Mouse (Mus musculus): ENCODE data around the gene Pik3r5.
A peak's percentile ranks its signal among the peaks of the same experiment; 100 is the strongest.

Gene Pik3r5

GRCm38 (mm10) chr11:68486093-68486492, 54.2 kb downstream of the Pik3r5 start:
- DNase-seq, result no peak

DNA sequence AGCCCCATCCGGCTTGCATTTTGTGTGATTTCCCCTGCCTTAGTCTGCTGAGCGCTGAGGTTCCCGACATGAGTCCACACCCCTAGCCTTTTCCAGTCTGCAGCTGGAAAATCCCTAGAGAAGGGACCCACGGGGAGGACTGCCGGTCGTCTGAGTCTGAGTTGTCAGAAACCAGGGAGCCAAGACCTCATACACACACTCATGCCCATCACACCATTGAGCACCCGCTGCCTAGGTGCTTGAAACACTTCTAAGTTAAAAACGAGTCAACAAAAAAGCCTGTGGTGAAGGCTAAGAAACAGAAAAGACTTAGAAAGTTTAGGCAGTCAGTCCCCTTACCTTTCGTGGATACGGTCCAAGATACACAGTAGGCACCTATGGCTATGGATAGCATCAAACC, 55.8 kb downstream of the Pik3r5 start:
- DNase-seq, result no peak

GRCm38 (mm10) chr11:68488256-68488824, 56.4 kb downstream of the Pik3r5 start:
- no peak for DNase-seq

- DNase-seq, result no peak
These were observed 57.3 kb downstream of the Pik3r5 start for GRCm38 (mm10) chr11:68489236-68489635.

DNA sequence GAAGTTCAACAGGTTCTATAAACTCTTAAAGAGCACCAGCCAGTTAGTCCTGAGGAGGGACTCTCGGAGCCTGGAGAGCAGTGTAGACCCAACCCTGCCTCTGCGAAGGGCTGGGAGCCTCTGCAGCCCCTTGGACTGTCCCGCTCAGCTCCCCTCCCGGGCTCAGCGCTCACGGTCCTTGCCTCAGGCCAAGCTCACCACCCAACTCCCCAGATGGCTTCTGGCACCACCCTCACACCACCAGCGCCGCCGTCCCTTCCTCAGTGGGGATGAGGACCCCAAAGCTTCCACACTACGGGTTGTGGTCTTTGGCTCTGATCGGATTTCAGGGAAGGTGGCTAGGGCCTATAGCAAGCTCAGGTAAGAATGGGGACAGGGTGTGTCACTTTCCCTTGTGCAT, 60.7 kb downstream of the Pik3r5 start:
- no peak for DNase-seq

- DNase-seq, result no peak
These were observed 61.8 kb downstream of the Pik3r5 start for GRCm38 (mm10) chr11:68493760-68494159.

DNA sequence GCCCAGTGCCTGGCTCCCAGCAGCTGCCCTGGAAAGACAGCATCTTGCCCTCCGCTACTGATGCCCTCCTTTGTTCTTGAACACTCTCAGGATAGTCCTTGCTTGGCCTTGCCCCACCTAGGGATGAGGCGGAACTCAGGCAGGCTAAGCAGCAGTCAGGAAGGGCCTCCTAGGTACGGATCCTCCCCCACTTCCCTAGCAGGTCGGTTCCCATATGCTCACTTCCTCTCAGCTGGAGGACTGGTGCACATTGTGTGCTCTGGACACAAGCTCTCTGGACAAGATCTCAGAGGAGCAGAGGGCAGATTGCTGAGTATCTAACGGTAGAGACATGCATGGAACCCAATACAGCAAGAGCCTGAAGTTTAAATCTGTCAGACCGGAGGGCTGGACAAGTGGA, 65.2 kb downstream of the Pik3r5 start:
- DNase-seq, result no peak

DNA sequence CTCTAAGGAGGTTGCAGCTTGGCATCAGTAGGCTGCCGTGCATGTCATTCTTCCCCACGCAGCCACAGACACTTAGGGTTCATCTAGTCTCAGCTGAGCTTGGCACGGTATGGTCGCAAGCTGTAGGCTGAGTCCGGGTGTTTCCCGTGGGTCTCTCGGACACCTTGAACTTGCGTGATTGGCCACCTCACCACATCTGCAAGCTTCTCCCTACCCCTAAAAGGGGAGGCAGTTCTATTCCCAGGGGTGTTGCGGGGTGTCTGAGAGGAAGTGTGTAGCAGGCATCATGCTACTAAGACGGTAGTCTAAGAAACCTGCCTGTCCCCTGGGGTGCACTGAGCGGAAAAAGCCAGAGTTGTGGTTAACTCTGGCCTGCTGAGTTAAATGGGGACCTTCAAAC, 66.6 kb downstream of the Pik3r5 start:
- no peak for DNase-seq

- no peak for DNase-seq
These were observed 67.2 kb downstream of the Pik3r5 start for GRCm38 (mm10) chr11:68498999-68499699.

DNA sequence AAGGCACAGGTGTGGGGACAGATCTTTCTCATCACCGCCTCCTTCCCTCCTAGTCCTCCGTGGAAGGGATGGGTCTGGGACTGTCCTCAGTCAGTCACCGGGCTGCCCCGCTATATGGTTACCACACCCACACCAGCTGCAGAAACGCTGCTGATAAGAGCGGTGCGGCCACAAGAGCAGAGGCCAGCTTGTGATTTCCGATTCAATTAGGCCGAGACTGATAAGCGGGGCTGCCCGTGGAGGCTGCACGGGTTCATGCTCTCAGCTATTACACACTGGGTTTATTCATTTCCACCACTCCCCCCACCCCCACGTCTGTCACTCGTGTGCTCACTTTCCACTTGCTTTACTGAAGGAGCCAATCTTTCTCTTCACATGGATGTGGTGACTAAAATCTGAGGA, 69.0 kb downstream of the Pik3r5 start:
- DNase-seq, result no peak

- no peak for DNase-seq
These were observed 70.5 kb downstream of the Pik3r5 start for GRCm38 (mm10) chr11:68502408-68502807.

DNA sequence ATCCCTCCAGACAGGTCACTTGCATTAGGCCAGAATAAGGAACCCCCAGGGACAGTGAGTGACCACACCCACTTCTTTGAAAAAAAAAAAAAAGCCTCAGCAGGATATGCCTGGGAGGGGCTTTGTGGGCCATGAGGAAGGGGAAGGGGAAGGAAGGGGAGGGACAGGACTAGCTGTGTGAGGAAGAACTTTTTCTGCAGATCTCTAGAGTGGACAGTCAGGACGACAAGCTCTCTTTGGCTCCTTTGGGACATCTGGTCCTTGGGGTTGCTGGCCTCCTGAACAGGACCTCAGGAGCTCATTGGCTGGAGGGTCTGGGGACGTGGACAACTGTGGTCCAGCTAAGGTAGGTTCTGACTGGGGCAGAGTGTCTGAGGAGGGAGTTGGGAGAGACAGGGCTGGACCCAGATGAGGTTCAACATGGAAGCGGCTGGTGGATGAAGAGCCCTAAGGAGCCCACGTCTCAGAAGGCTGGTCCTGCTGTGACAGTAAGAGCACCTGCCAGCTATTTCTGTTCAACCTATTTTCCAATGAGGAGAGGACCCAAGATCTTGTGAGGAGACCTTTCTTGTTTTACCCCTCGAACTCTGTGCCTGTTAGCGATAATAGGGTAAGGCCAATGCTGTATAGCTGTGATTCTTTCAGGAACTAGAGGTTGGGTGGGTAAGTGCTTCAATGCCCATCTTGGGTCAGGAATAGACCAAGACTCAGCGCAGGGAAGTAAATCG, 71.1 kb downstream of the Pik3r5 start, which contains the start of gene Pik3r6:
Gene Pik3r6, plus strand, starts transcription at position 118 of the 728 bp plus-strand sequence.
- DNase-seq, result no peak

DNA sequence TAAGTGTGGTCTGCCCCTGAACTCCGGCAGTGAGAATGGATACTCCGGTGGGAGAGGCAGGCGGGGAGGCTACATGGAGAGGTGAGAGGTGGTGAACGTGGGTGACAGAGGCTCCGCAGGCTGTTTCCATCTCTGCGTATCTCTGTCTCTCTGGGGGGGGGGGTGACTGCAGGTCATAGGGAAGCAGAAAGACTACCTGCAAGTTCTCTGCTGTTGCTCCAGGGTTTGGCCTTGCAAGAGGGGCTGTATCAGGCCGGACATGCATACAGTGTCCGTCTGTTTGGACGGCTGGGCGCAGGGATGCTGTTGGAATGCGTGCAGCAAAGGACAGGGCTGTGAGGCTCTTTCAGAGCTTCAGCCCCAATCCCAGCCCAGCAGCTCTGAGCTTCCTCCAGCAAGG, 73.0 kb downstream of the Pik3r5 start:
- no peak for DNase-seq

DNA sequence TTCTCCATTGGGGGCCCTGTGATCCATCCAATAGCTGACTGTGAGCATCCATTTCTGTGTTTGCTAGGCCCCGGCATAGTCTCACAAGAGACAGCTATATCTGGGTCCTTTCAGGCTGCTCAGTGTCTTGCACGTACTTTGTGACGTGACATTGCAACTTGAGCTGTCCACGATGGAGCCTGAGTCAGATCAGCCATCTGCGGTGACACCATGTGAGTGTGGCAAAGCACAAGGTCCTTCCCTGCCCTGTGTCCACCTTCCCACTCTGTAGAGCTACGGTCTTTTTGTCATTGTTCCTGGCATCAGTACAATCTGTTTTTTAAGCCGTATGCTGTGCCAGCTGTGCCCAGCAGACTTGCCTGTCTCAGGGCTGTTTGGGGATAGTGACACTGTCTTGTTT, 75.3 kb downstream of the Pik3r5 start:
- DNase-seq, result no peak

DNA sequence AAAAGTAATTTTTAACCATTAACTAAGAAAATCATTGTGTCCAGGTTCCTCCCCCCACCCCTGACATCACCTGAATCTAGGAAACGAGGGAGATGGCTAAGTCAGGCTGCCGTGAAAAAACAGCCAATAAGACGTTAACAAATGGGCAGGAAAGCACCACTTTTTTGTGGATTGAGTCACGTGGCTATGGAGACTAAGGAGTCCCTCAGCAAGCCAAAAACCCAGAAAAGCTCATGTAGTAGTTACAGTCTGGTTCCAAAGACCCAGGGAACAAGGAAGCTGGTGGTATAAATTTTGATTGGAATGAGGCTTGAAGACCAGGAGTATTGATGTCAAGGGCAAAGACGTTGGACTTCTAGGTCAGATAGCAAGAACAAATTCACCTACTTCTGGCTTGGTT, 76.7 kb downstream of the Pik3r5 start:
- no peak for DNase-seq

GRCm38 (mm10) chr11:68509194-68509593, 77.3 kb downstream of the Pik3r5 start:
- no peak for DNase-seq

GRCm38 (mm10) chr11:68513969-68514368, 82.0 kb downstream of the Pik3r5 start:
- no peak for DNase-seq

DNA sequence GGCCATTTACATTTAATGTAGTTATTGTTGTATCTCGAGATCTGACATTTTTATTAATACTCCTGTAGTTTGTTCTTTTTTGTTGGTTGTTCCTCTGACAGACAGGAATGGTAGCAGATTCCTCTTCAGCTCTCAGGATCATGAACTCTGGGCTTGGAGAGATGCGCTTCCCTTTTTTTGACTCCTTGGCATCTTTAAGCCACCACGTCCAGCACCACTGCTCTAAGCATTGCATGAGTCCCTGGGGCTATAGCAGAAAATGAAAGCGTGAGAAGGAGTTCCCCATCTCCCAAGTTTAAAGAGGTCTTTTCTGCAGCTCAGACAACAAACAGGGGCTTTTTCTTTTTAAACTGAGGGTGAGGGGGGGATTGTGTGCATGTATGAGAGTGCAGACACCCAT, 87.4 kb downstream of the Pik3r5 start:
- no peak for DNase-seq

DNA sequence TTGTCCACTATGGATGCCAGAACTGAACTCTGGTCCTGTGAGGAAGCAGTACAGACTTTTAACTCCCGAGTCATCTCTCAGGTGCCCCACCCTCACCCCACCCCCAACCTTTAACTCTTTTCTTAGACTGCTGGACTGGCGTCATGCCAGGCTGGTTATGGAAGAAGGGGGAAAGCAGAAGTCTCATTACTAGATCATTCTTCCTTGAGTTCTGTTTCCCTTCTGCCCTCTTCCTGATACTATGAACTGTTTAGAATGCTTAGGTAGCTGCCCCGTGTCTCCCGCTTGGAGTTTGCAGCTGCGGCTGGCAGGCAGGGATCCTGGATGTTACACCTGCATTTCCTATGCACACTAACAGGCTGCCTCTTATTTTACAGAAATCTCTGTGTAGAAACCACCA, 87.9 kb downstream of the Pik3r5 start:
- no peak for DNase-seq

- DNase-seq, result no peak
These were observed 88.5 kb downstream of the Pik3r5 start for GRCm38 (mm10) chr11:68520439-68520838.

DNA sequence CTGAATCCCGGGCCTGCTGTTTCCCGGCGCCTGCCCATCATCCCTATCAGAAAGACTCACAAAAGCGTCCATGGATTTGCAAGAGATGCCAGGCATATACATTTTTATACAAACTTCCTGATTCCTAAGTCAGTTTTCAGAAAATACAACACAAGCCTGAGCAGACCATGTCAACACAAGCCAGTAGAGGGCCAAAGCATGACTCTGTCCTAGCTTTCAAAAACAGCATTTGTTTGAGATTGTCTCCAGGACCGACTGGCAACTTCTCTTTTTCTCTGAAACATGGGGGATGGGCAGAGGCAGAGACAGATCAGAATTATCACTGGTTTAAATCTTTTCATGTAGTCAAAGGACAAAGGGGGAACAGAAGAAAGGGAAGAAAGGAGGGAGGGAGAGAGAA, 89.4 kb downstream of the Pik3r5 start:
- no peak for DNase-seq

- DNase-seq, result no peak
These were observed 94.5 kb downstream of the Pik3r5 start for GRCm38 (mm10) chr11:68526441-68526840.

DNA sequence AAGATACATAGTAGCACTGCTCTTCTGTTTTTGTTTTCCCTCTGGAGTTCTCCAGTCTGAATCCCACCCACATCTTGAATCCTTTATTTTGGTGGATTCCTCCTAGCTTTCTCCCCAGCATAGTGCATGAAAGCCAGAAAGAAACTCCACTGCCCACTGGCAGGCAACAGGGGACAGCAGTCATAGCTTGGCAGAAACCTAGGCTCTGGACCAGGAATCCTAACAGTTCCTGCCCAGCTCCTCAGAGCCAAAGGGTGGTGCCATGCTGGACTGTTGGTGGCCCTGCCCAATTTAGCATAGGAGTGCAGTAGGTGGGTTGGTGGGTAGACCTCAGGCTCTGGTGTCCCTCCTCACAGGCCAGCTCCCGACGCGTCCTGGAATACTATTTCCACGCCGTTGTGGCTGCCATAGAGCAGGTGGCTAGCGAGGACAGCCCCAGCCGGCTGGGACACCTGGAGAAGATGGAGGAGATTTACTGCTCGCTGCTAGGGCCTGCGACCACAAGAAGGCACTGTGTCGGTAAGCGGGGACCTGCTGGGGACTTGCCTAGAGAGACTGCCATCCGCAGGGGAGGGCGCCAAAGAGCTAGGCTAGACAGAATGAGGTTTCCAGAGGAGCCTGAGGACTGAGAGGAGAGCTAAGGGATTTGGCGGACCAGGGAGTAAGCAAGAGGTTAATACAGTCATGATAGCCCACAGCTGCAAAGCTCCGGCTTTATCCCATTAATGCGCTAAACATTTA, 99.3 kb downstream of the Pik3r5 start:
- DNase-seq, result peak; percentile 72 to 75

Data from thymus, postnatal 36 days (tissue).